Mouse (Mus musculus) embryonic fibroblast, embryonic 13.5 days (primary cell): ENCODE results near the gene Atp6v0d1.

Source experiments
- CTCF ChIP-seq: IDR thresholded peaks from 2 replicates; pipeline ENCODE4 v1.5.1; 2011; ENCODE audit warnings: mild to moderate bottlenecking, control low read depth, low read length, moderate library complexity, borderline replicate concordance; ENCODE audit not compliant: insufficient read depth
- POLR2A ChIP-seq: IDR thresholded peaks from 2 replicates; pipeline ENCODE4 v1.6.1; 2011; ENCODE audit warnings: low read depth, mild to moderate bottlenecking, control low read depth, low read length, moderate library complexity

DNA sequence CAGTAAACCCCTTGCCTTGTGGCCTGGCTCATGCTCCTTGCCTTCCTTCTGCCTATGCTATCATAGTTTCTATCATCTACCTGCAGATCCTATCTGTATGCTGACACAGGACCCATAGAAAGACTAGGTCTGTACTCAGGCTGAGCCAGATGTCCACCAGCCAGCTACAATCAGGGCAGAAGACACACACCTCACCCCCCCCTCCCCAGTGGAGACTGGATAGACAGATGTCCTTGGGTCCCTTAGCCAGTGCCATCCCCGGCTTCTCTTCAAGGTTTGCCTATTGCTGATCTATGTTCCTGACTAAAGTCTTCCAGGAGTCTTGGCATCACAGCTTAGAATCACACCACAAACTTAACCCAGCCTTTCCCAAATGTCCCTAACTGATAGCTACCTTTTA, 37.6 kb downstream of the Atp6v0d1 start:
- TF ChIP-seq CTCF (no peak), POLR2A (no peak)
